Mouse (Mus musculus) CH12.LX (cell line): Measurements from ENCODE around the gene Olfr1394. TPM values are rescaled to one million over a fixed set of nuclear protein-coding genes. Genes with fewer than 3 reads are reported as not detected.

Experiments
- DNase-seq: peaks from one replicate; pipeline ENCODE4 v3.0.0-alpha.2; 2013; ENCODE audit errors: extremely low read depth
- H3K27ac ChIP-seq: 2 replicates; pipeline ENCODE4 v1.5.1; 2012; ENCODE audit warnings: low read depth, mild to moderate bottlenecking, control low read depth, moderate library complexity; ENCODE audit not compliant: insufficient read depth
- H3K27me3 ChIP-seq: replicated peaks from 2 replicates; pipeline ENCODE3; 2012; ENCODE audit warnings: inconsistent platforms
- H3K36me3 ChIP-seq, 2 experiments: replicated peaks in 1 of 2; 2 replicates each; pipeline versions ENCODE3 to v1.6.1; 2012; ENCODE audit warnings: inconsistent platforms in 1 of 2, low read length in 1 of 2, mild to moderate bottlenecking in 1 of 2, mixed read lengths in 1 of 2, moderate library complexity in 1 of 2; ENCODE audit not compliant: control insufficient read depth in 1 of 2, insufficient read depth in 1 of 2
- H3K4me1 ChIP-seq, 2 experiments: 2 replicates each; pipeline ENCODE4 v1.6.1; 2012; ENCODE audit warnings: inconsistent platforms in 1 of 2, moderate library complexity in 1 of 2; ENCODE audit not compliant: insufficient read depth in 2 of 2, control insufficient read depth in 1 of 2
- H3K4me2 ChIP-seq: 2 replicates; pipeline ENCODE4 v1.6.1; 2012; ENCODE audit warnings: low read depth, mild to moderate bottlenecking, control low read depth; ENCODE audit not compliant: poor library complexity, insufficient read depth, severe bottlenecking
- H3K4me3 ChIP-seq, 3 experiments: fragments of 150-350 bp in 1 of 3; sonication (generic) in 1 of 3; replicated peaks in 1 of 3; 2 replicates each; pipeline versions ENCODE3 to v1.5.1; 2011 to 2012; ENCODE audit warnings: low read depth in 2 of 3, low read length in 2 of 3, mild to moderate bottlenecking in 2 of 3, moderate library complexity in 2 of 3, control low read depth in 1 of 3, improper control_type of control experiment in 1 of 3, inconsistent platforms in 1 of 3, mixed read lengths in 1 of 3; ENCODE audit not compliant: poor library complexity in 1 of 3
- H3K79me2 ChIP-seq: replicated peaks from 2 replicates; pipeline ENCODE4 v1.6.1; 2012; ENCODE audit warnings: mild to moderate bottlenecking, moderate library complexity; ENCODE audit not compliant: control insufficient read depth, poor library complexity, insufficient read depth, severe bottlenecking; ENCODE audit errors: extremely low read depth
- H3K9ac ChIP-seq: 2 replicates; pipeline ENCODE4 v1.6.1; 2012; ENCODE audit warnings: low read depth, mild to moderate bottlenecking, control low read depth, moderate library complexity; ENCODE audit not compliant: insufficient read depth
- H3K9me3 ChIP-seq: replicated peaks from 2 replicates; pipeline ENCODE3; 2012; ENCODE audit warnings: low read length, inconsistent platforms, mixed read lengths
- BHLHE40 ChIP-seq: IDR thresholded peaks from 2 replicates; pipeline ENCODE4 v1.6.1; 2011; ENCODE audit warnings: mild to moderate bottlenecking, low read depth, low read length, improper control_type of control experiment
- CHD2 ChIP-seq: IDR thresholded peaks from 2 replicates; pipeline ENCODE4 v1.6.1; 2011; ENCODE audit warnings: low read length, improper control_type of control experiment
- CTCF ChIP-seq, 2 experiments: IDR thresholded peaks in 1 of 2; conservative IDR thresholded peaks in 1 of 2; 2 replicates each; pipeline ENCODE4 v1.5.1; 2011 to 2012; ENCODE audit warnings: low read depth in 2 of 2, low read length in 2 of 2, improper control_type of control experiment in 1 of 2, inconsistent platforms in 1 of 2, mild to moderate bottlenecking in 1 of 2, moderate library complexity in 1 of 2
- E2F4 ChIP-seq: IDR thresholded peaks from 2 replicates; pipeline ENCODE4 v1.6.1; 2011; ENCODE audit warnings: low read depth, low read length, improper control_type of control experiment; ENCODE audit not compliant: insufficient replicate concordance
- ELF1 ChIP-seq: IDR thresholded peaks from 2 replicates; pipeline ENCODE4 v1.6.1; 2014; ENCODE audit warnings: low read depth, mild to moderate bottlenecking, inconsistent platforms, low read length, improper control_type of control experiment
- EP300 ChIP-seq: IDR thresholded peaks from 2 replicates; pipeline ENCODE4 v1.6.1; 2011; ENCODE audit warnings: low read length, improper control_type of control experiment
- GABPA ChIP-seq: IDR thresholded peaks from 2 replicates; pipeline ENCODE4 v1.6.1; 2012; ENCODE audit warnings: low read depth, low read length, improper control_type of control experiment, inconsistent platforms; ENCODE audit not compliant: insufficient replicate concordance
- HCFC1 ChIP-seq: IDR thresholded peaks from 2 replicates; pipeline ENCODE4 v1.6.1; 2012; ENCODE audit warnings: low read depth, mild to moderate bottlenecking, inconsistent platforms, low read length, improper control_type of control experiment
- IRF4 ChIP-seq: IDR thresholded peaks from 2 replicates; pipeline ENCODE4 v1.6.1; 2014; ENCODE audit warnings: low read depth, mild to moderate bottlenecking, inconsistent platforms, low read length, improper control_type of control experiment
- JUN ChIP-seq: IDR thresholded peaks from 2 replicates; pipeline ENCODE4 v1.6.1; 2011; ENCODE audit warnings: low read depth, mild to moderate bottlenecking, low read length, improper control_type of control experiment, moderate library complexity; ENCODE audit not compliant: insufficient read depth
- JUND ChIP-seq: conservative IDR thresholded peaks from 2 replicates; pipeline ENCODE4 v1.6.1; 2011; ENCODE audit warnings: low read depth, low read length, improper control_type of control experiment
- MAFK ChIP-seq: IDR thresholded peaks from 2 replicates; pipeline ENCODE4 v1.6.1; 2011; ENCODE audit warnings: low read length, improper control_type of control experiment; ENCODE audit not compliant: insufficient replicate concordance
- MXI1 ChIP-seq: IDR thresholded peaks from 2 replicates; pipeline ENCODE4 v1.6.1; 2011; ENCODE audit warnings: mild to moderate bottlenecking, low read depth, low read length, improper control_type of control experiment
- MYC ChIP-seq: IDR thresholded peaks from 2 replicates; pipeline ENCODE4 v1.6.1; 2011; ENCODE audit warnings: low read depth, mild to moderate bottlenecking, improper control_type of control experiment, low read length
- NELFE ChIP-seq: IDR thresholded peaks from 2 replicates; pipeline ENCODE4 v1.6.1; 2011; ENCODE audit warnings: low read depth, low read length, improper control_type of control experiment
- POLR2A ChIP-seq: IDR thresholded peaks from 2 replicates; pipeline ENCODE4 v1.6.1; 2011; ENCODE audit warnings: low read depth, mild to moderate bottlenecking, improper control_type of control experiment, low read length
- RAD21 ChIP-seq: IDR thresholded peaks from 2 replicates; pipeline ENCODE4 v1.6.1; 2011; ENCODE audit warnings: low read depth, mild to moderate bottlenecking, low read length, improper control_type of control experiment, moderate library complexity
- RCOR1 ChIP-seq: conservative IDR thresholded peaks from 2 replicates; pipeline ENCODE4 v1.6.1; 2012; ENCODE audit warnings: low read depth, mild to moderate bottlenecking, inconsistent platforms, low read length, improper control_type of control experiment
- SIN3A ChIP-seq: IDR thresholded peaks from 2 replicates; pipeline ENCODE4 v1.6.1; 2012; ENCODE audit warnings: low read length, improper control_type of control experiment, inconsistent platforms
- SMC3 ChIP-seq: IDR thresholded peaks from 2 replicates; pipeline ENCODE4 v1.6.1; 2011; ENCODE audit warnings: low read depth, low read length, improper control_type of control experiment
- UBTF ChIP-seq: IDR thresholded peaks from 2 replicates; pipeline ENCODE4 v1.6.1; 2012; ENCODE audit warnings: low read depth, mild to moderate bottlenecking, inconsistent platforms, low read length, improper control_type of control experiment, moderate library complexity
- USF1 ChIP-seq: IDR thresholded peaks from 2 replicates; pipeline ENCODE4 v1.6.1; 2014; ENCODE audit warnings: low read depth, mild to moderate bottlenecking, inconsistent platforms, low read length, improper control_type of control experiment
- USF2 ChIP-seq: conservative IDR thresholded peaks from 2 replicates; pipeline ENCODE4 v1.6.1; 2011; ENCODE audit warnings: low read depth, low read length, improper control_type of control experiment
- ZC3H11A ChIP-seq: IDR thresholded peaks from 2 replicates; pipeline ENCODE4 v1.6.1; 2012; ENCODE audit warnings: low read depth, mild to moderate bottlenecking, inconsistent platforms, low read length, improper control_type of control experiment
- ZKSCAN1 ChIP-seq: IDR thresholded peaks from 2 replicates; pipeline ENCODE4 v1.6.1; 2012; ENCODE audit warnings: low read depth, inconsistent platforms, low read length, improper control_type of control experiment, borderline replicate concordance
- ZMIZ1 ChIP-seq: IDR thresholded peaks from 2 replicates; pipeline ENCODE4 v1.6.1; 2012; ENCODE audit warnings: low read depth, mild to moderate bottlenecking, inconsistent platforms, low read length, improper control_type of control experiment
- ZNF384 ChIP-seq: IDR thresholded peaks from 2 replicates; pipeline ENCODE4 v1.6.1; 2012; ENCODE audit warnings: low read depth, low read length, improper control_type of control experiment, inconsistent platforms
- dilution Hi-C: fragments of 300-500 bp; cut with MboI; formaldehyde crosslinking; loops from 2 replicates; pipeline ENCODE4 v1.14.3; 2020; ENCODE audit warnings: low sequenced_read_pairs; ENCODE audit not compliant: extremely low pct_unique_long_range_greater_than_20kb, extremely low pct_ligation_motif_present
- in situ Hi-C: fragments of 300-500 bp; cut with MboI; formaldehyde crosslinking; loops from 3 replicates; pipeline ENCODE4 v1.14.3; 2019; ENCODE audit warnings: low sequenced_read_pairs, low pct_ligation_motif_present, low pct_unique_long_range_greater_than_20kb, mixed read lengths
- polyA plus RNA-seq: library from polyadenylated mRNA; unstranded; fragments of >175 nt; gene quantifications from 2 replicates; pipeline ENCODE4 v1.2.1, GENCODE M21; 2012; ENCODE audit warnings: low read depth; ENCODE audit not compliant: insufficient read length
- total RNA-seq, 2 experiments: library from RNA; depleted of rRNA; stranded (reverse); fragments of 300-350 nt in 1 of 2; fragments of >200 nt in 1 of 2; gene quantifications; 2 replicates each; pipeline ENCODE4 v1.2.3; 2012 to 2014

The Olfr1394 gene
- total and polyA plus RNA-seq, 3 experiments: not detected

DNA sequence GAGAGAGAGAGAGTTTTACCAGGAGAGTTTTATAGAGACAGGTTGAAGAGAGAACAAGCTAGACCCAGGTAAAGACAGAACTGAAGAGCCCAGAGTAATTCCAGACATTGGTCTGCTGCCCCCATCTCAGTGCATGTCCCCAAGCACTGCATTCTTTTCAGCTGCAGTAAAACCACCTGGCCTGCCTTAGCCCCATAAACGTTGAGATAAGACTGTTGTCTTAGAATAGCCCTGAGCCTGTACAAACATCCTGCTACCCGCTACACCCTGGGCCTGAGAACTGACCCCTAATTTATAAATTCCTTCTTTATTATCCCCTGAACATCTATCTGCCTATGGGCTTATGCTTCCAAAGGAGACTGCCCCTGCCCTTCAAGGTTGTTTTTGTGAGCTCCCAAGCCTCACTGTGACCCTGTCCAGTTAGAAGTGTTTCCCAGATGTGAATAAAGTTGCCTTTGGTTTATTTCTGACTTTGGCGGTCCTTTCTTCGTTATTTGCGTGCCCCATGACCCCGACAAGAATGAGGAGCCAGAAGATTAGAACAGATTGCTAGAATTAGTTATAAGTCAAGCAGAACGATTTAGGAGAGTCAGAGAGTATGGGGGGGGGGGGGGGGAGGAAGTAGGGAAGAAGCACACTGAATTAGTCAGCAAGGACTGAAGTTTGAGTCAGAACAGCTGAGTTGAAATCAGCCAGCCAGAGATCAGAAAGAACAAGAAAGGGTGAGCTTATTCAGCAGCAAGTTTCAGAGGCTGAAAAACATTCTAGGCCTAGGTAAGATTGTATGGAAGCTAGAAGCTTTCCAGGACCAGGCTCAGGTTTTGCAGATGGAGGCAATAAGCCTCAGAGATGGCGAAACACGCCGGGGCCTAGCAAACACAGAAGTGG lies 46.3 kb upstream of the Olfr1394 start (continued):
- TF ChIP-seq GABPA (no peak), SIN3A (0 out of 2 replicates have a peak, but pooled peaks have one; percentile 33), RCOR1 (no peak), CTCF (conservative IDR thresholded peaks at IDR 0.05 in 1 of 2, IDR thresholded peaks at IDR 0.05 in 1 of 2; ENCODE audit: low read depth in 2 of 2, low read length in 2 of 2) (no peak), MXI1 (no peak), JUND (no peak), POLR2A (no peak), ELF1 (no peak), MAFK (no peak), USF2 (no peak), ZKSCAN1 (no peak), USF1 (no peak)
- TF ChIP-seq, all 38 proteins: peak for 4

DNA sequence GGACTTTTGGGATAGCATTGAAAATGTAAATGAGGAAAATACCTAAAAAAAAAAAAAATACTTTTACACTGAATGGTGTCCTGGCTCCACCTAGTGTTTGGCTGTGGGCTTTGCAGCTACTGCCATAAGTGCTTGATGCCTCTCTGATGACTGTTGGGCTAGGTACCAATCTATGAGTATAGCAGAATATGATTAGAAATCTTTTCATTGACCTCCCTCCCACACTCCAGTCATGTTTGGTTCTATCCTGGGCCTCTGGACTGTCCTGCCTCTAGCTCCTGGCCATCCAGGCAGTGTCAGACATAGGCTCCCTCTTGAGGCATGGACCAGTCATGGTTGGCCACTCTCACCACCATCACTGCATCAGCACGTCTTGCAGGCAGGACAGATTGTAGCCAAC lies 45.3 kb upstream of the Olfr1394 start:
- Histone ChIP-seq H3K9me3 (no peaks in the 10 kb centered on the region), H3K27me3 (peaks cover 2% of the 10 kb centered on the region), H3K9ac (no peak overlapping the region), H3K4me2 (no peak overlapping the region), H3K27ac (no peak overlapping the region), H3K4me3 (no peak overlapping the region), H3K36me3 (no peaks in the 10 kb centered on the region), H3K4me1 (peaks cover 4 to 16% of the 10 kb centered on the region in 2 experiments; a peak in 3 of 4 replicates), H3K79me2 (no peaks in the 10 kb centered on the region)
- in situ Hi-C loops: loop anchor here (25.0 kb wide), 1 partner anchor 153 kb away; no protein-coding TSS in a partner anchor
- TF ChIP-seq IRF4: 0 out of 2 replicates have a peak, but pooled peaks have one; percentile 6
- TF ChIP-seq JUN: no peak
- TF ChIP-seq E2F4: no peak
- TF ChIP-seq RAD21: peak; percentile 72
- no peak for TF ChIP-seq CHD2
- peak; percentile 73 for TF ChIP-seq ZC3H11A
- TF ChIP-seq MYC: no peak
- TF ChIP-seq ZNF384: peak; percentile 95
- TF ChIP-seq SIN3A: 0 out of 2 replicates have a peak, but pooled peaks have one; percentile 39
- peak; percentile 68; the same call in 1 of the 2 replicates for TF ChIP-seq UBTF
- no peak for TF ChIP-seq BHLHE40
- no peak for TF ChIP-seq ZMIZ1
- peak; percentile 25; the same call in 1 of the 2 replicates for TF ChIP-seq HCFC1
- TF ChIP-seq EP300: no peak
- TF ChIP-seq NELFE: peak; percentile 30; the same call in 1 of the 2 replicates
- peak; percentile 78 for TF ChIP-seq SMC3
- TF ChIP-seq CTCF (conservative IDR thresholded peaks at IDR 0.05 in 1 of 2, IDR thresholded peaks at IDR 0.05 in 1 of 2; ENCODE audit: low read depth in 2 of 2, low read length in 2 of 2): peak; percentile 71 to 78
- dilution Hi-C loops: no loop called here
- DNase-seq: peak; percentile 82
